Mouse (Mus musculus) kidney, postnatal 4 days (tissue): ENCODE measurements around the gene Cks1b.

Experiments
- DNase-seq, 2 experiments: peaks; one replicate each; pipeline ENCODE4 v3.0.0; 2021; ENCODE audit warnings: mixed read lengths in 2 of 2

Gene Cks1b

GRCm38 (mm10) chr3:89425141-89425525 is 7.0 kb upstream of the Cks1b start:
- DNase-seq = no peak

- no peak for DNase-seq
These were observed 6.4 kb upstream of the Cks1b start for GRCm38 (mm10) chr3:89424416-89425140.

- no peak for DNase-seq
These were observed 4.5 kb upstream of the Cks1b start for GRCm38 (mm10) chr3:89422556-89423205.

- peak; percentile 53 to 66 for DNase-seq
These were observed 3.8 kb upstream of the Cks1b start for GRCm38 (mm10) chr3:89421810-89422473.

GRCm38 (mm10) chr3:89421002-89421774 is 3.0 kb upstream of the Cks1b start:
- peak; percentile 82 to 89 for DNase-seq

- DNase-seq = no peak
These were observed 2.2 kb upstream of the Cks1b start for GRCm38 (mm10) chr3:89420421-89420820.

- peak in 1 of 2 experiments; percentile 26 for DNase-seq
These were observed 1.8 kb upstream of the Cks1b start for GRCm38 (mm10) chr3:89419981-89420380.

- DNase-seq = peak; percentile 62 to 71
These were observed 1.4 kb upstream of the Cks1b start for GRCm38 (mm10) chr3:89419571-89419970.

- DNase-seq = peak; percentile 92 to 95
These were observed 673 bp upstream of the Cks1b start for GRCm38 (mm10) chr3:89418861-89419250.

- DNase-seq = no peak
These were observed 378 bp downstream of the Cks1b start for GRCm38 (mm10) chr3:89417840-89418169.

GRCm38 (mm10) chr3:89417131-89417530 is 1.1 kb downstream of the Cks1b start:
- no peak for DNase-seq

GRCm38 (mm10) chr3:89416158-89416557 is 2.0 kb downstream of the Cks1b start:
- DNase-seq = no peak

- DNase-seq = peak; percentile 95 to 97
These were observed 6.4 kb downstream of the Cks1b start, which contains the start of gene Flad1 for GRCm38 (mm10) chr3:89411490-89412393. TSS of gene Flad1 (minus strand) at chr3:89411870.

- DNase-seq = no peak
These were observed 7.3 kb downstream of the Cks1b start for GRCm38 (mm10) chr3:89410864-89411263.

- no peak for DNase-seq
These were observed 8.5 kb downstream of the Cks1b start for GRCm38 (mm10) chr3:89409701-89410100.

GRCm38 (mm10) chr3:89408448-89408847 is 9.7 kb downstream of the Cks1b start:
- no peak for DNase-seq

- no peak for DNase-seq
These were observed 11.3 kb downstream of the Cks1b start for GRCm38 (mm10) chr3:89406887-89407286.

- DNase-seq = no peak
These were observed 15.5 kb downstream of the Cks1b start, which contains the start of gene Lenep for GRCm38 (mm10) chr3:89402693-89403092. TSS of gene Lenep (minus strand) at chr3:89402793.

GRCm38 (mm10) chr3:89401329-89401728 is 16.9 kb downstream of the Cks1b start:
- DNase-seq = no peak

- no peak for DNase-seq
These were observed 21.6 kb downstream of the Cks1b start for GRCm38 (mm10) chr3:89396654-89397005.

- peak; percentile 82 to 88 for DNase-seq
These were observed 22.2 kb downstream of the Cks1b start for GRCm38 (mm10) chr3:89395806-89396653.
